Mouse (Mus musculus): ENCODE results near the gene Gm20388.

Gene Gm20388

GRCm38 (mm10) chr8:122018046-122018831 lies 2107.6 kb downstream of the Gm20388 start:
- DNase-seq (ENCODE audit: low spot score): peak; percentile 89

DNA sequence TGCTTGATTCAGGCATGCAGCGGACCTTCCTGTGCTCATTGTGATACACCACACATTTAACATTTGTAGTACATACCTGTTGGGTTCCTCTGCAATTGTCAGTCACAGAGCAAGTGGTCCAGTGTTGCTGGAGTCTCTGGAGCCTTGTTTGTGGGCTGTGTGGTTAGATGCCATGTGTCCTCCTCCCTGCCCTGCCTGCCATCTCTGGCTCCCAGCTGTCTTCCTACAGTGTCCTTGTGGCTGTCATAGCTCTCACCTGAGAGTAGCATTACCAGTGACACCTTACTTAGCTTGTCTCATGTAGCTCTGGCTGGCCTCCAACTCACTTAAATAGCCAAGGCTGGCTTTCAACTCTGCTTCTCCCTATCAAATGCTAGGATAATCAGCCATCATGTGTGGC lies 2108.5 kb downstream of the Gm20388 start:
- no peak for DNase-seq (ENCODE audit: low spot score)

GRCm38 (mm10) chr8:122020050-122020771 lies 2109.6 kb downstream of the Gm20388 start:
- DNase-seq (ENCODE audit: low spot score): no peak

- peak; percentile 65 for DNase-seq (ENCODE audit: low spot score)
Observed at GRCm38 (mm10) chr8:122021725-122022124, 2111.1 kb downstream of the Gm20388 start.

DNA sequence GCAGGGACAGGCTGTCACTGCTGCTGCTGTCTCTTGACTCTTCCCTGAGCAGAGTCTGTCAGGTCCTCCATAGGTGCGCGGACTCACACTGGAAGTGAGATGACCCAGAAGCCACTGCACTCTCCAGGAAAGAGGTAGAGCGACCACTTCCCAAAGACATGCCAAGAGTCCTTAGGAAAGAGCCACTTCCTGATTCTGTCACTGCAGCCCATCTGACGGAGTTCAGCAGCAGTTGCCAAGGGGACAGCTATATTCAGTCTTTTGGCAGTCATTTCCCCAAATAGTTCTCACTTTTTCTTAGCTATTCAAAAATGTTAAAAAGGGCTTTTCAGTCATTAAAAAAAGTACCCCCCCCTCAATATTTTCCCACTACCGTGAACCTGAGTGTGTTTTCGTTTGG lies 2111.6 kb downstream of the Gm20388 start:
- DNase-seq (ENCODE audit: low spot score): no peak

DNA sequence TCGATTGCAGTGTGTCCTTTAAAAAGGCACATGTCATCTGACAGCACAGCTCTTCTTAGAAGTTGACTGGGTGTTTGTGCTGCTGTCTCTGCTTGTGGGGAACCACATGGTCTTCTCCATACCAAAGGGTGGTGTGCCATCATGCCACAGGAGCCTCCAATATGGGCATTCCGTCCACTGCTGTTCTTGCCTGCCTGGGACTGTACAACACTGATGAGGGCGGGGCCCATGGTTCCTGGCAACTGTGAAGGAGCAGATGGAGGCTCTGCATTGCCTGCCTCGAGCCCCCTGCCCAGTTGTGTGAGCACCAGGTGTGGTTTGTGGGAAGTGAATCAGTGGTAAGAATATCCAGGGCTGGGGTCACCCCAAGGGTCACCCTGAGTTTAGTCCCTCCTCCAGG lies 2112.1 kb downstream of the Gm20388 start:
- no peak for DNase-seq (ENCODE audit: low spot score)

DNA sequence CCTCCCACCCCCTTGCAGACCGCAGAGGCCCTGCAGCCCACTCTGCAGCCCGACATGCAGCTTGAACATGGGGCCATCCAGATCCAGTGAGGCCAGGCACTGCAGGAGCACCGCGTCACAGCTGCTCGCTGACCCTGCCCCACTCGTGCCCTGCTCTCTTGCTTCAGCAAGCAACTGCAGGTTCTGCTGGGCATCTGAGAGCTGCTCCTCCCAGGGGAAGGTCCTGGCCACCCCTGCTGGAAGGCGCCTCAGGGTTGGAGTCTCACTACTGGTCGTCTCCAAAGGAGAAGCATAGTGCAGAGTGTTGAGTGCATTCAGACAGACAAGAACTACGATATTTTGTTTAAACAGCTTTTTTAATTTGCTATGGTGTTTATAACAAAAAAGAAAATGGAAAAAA lies 2114.9 kb downstream of the Gm20388 start:
- no peak for DNase-seq (ENCODE audit: low spot score)

GRCm38 (mm10) chr8:122028116-122028515 lies 2117.5 kb downstream of the Gm20388 start:
- no peak for DNase-seq (ENCODE audit: low spot score)

DNA sequence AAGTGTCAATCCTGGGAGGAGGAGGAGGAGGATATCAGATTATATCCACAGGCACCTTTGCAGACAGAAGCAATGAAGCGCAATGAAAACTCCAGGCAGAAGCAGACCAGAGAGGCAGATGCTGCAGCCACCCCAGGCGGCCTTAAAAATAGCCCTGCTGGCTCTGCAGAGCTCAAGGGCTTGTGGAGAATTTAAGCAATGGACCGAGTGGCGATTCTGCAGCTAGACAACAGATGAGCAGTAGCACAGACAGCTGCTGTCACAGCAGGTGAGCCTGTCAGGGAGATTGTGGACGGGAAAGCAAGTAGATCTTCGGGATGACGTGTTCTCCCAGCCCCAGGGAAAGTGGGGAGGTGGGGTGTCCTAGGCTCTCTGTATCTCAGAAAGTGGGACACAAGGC lies 2120.3 kb downstream of the Gm20388 start:
- DNase-seq (ENCODE audit: low spot score): no peak

DNA sequence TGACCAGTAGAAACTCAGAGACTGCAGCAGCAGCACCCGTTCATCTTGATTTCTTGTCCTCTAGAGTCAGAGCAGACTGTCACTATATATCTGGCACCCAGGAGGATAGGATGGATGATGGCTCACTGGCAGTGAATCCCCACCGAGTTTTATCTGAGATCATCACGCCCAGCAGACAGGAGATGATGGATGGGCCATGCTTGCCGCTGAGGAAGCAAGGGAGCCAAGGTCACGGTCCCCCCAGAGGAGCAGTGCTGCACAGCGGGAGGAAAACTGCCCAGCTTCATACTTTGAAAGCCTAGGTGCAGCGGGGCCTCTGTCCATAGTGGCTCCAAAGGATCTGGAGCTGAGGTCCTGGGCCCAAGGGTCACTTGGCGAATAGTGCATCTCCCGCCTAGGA lies 2122.1 kb downstream of the Gm20388 start:
- DNase-seq (ENCODE audit: low spot score): peak; percentile 33

DNA sequence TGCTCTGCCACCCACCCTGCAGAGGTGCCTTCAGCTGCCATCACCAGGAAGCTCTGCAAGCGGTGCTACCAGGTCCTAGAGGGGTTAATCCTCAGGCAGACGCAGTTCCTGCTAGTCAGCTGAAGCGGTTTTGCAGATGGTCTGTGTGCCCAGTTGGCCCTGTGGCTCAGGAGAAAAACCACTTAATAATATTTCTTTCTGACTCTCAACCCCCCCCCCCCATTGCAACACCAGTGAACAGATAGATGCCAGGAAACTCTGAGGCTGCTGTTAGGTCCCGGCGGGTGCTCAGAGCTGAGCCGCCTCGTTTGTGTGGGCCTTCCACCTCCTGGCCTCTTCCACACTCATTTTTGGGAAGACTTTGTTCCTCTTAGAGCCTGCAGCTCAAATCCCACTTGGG lies 2124.9 kb downstream of the Gm20388 start:
- DNase-seq (ENCODE audit: low spot score): no peak

- no peak for DNase-seq (ENCODE audit: low spot score)
Observed at GRCm38 (mm10) chr8:122036325-122036724, 2125.7 kb downstream of the Gm20388 start.

DNA sequence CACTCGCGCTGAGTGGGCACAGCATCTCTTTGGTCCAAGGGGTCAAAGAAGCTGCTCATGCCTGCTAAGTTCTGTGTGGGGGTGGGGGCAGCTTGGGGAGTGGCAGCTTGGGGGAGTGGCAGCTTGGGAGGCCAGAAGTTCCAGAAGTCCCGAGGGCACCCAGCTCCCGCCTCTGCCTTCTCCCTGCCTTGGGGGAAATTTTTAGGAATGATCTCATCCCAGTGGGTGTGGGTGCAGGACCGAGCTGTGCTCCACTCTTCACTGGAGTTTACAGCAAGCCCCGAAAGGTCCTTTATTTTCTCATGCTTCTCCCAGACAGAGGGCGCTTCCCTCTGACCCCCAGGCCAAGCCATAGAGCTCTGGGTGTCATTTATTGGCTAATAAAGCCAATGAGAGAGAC lies 2126.6 kb downstream of the Gm20388 start:
- no peak for DNase-seq (ENCODE audit: low spot score)

DNA sequence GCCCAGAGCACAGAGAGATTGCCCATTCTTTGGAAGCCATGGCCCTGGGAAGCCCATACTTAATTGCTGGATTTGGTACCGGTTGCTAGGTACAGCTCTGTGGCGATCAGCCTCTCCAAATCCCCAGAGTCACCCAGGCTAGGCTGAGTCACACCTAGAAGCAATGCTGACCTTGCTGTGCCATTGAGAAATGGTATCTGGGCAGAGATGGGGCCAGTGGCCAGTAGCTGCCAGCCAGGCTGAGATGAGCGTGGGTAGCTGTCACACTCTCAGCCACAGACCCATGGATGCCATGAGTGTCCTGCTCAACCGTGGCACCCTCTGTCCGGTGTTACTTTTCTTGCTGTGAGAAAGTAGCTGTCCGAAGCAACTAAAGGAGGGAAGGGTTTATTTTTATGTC lies 2127.4 kb downstream of the Gm20388 start:
- DNase-seq (ENCODE audit: low spot score): peak; percentile 58

DNA sequence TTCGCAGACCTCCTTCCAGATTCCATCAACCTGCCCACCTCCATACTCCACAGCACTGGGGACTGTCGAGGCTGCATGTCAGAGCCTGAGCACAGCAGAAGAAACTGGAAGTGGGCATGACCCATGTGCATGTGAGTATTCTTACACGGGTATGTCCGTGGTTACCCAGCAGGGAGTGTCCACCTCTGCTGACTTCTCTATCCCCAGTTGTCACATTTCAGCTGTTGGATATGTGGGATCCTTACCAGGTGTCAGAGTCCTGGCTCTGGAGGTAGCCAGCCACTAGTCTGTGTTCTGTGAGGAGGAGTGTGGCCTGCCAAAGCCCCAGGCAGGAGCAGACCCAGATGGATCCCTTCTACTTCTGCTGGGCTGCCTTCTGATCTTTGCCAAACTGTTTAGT lies 2128.8 kb downstream of the Gm20388 start:
- DNase-seq (ENCODE audit: low spot score): no peak

DNA sequence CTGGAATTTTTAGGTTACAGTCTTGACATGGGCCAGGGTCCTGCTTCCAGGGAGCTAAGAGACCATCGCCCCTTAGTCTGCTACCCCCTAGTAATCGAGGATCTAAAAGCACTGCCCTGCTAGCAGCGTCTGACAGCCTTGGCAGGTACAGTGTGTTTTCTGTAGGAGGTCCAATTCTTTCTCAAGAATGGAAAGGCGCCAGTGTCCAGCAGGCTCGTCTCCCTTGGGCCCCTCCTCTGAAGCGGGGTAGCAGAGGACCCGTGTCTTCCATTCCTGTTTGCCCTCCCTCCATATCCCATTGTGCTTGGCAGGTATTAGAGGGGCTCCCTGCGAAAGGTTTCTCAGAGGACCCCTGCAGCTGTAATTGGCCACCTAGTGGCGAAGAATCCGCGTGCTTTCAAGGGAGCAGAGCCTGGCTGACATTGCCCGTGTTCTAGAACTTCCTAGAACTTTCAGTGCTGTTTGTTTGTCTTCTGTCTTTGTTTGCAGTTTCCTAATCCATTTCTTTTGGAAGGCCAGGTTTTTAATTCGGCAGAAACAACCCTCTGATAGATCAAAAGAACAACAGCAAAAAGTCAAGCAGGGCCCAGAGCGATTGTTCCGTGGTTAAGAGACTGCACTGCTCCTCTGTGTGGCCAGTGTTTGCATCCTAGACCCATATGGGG lies 2136.7 kb downstream of the Gm20388 start:
- no peak for DNase-seq (ENCODE audit: low spot score)

DNA sequence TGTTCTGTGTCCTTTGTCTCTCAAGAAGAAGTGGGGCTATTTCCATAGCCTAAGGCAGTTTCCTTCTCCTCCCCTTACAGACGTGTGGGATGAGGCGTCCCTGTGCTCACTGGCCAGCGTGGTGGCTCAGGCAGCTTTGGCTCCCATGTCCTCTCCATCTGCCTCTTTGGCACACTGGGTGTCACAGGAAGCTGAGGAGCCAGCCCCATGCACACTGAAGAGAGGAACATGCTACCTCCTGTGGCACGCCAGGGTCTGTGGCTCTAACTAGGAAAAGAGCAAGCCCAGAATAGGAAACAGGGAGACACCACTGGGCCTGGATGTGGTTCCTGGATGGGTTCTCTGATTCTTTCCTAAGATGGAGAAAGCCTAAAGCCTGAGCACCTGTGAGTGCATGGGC lies 2138.6 kb downstream of the Gm20388 start:
- DNase-seq (ENCODE audit: low spot score): no peak

GRCm38 (mm10) chr8:122049923-122050322 lies 2139.3 kb downstream of the Gm20388 start:
- peak; percentile 78 for DNase-seq (ENCODE audit: low spot score)

DNA sequence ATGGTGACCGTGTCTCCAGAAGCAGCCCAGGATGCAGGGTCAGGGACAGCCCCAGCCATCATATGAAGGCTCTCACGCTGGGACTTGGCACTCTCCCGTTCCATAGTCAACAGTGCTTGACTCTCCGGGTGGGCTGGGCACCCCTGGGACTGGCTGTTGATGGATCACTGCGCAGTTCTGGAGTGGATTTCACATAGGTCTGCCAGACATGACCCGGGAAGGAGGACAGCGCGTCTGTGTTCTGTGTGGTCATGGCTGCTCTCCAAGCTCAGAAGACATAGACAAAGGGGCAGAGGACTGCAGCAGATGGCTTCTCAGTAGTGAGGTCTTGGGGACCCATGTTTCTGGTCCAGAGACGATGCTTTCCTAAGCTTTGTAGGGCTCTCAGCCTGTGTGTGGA lies 2140.0 kb downstream of the Gm20388 start:
- DNase-seq (ENCODE audit: low spot score): no peak

GRCm38 (mm10) chr8:122055321-122055720 lies 2144.7 kb downstream of the Gm20388 start:
- no peak for DNase-seq (ENCODE audit: low spot score)

GRCm38 (mm10) chr8:122056113-122056512 lies 2145.5 kb downstream of the Gm20388 start:
- DNase-seq (ENCODE audit: low spot score): no peak

DNA sequence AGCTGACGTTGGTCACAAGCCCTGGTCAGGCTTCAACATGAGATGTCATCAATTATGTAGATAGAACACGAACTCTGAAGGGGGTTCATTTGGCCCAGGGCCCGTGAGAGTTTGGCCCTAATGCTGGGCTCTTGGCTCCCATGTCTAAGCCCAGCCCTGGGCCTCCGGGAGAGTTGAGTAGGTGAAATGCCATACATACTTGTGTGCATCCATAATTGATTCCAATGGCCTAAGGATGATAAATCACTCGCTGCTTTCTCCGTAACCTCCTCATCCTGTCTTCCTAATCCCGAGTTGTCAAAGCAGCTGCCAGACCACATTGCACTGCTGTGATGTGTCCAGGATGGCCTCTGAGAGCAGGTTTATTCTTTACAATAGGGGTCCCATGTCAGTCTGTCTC lies 2146.2 kb downstream of the Gm20388 start:
- DNase-seq (ENCODE audit: low spot score): no peak

- DNase-seq (ENCODE audit: low spot score): peak; percentile 67
Observed at GRCm38 (mm10) chr8:122058510-122058909, 2147.9 kb downstream of the Gm20388 start.

Data from MN1 (cell line).